Mouse (Mus musculus): ENCODE measurements around the gene Mccc1.

Mccc1 gene

DNA sequence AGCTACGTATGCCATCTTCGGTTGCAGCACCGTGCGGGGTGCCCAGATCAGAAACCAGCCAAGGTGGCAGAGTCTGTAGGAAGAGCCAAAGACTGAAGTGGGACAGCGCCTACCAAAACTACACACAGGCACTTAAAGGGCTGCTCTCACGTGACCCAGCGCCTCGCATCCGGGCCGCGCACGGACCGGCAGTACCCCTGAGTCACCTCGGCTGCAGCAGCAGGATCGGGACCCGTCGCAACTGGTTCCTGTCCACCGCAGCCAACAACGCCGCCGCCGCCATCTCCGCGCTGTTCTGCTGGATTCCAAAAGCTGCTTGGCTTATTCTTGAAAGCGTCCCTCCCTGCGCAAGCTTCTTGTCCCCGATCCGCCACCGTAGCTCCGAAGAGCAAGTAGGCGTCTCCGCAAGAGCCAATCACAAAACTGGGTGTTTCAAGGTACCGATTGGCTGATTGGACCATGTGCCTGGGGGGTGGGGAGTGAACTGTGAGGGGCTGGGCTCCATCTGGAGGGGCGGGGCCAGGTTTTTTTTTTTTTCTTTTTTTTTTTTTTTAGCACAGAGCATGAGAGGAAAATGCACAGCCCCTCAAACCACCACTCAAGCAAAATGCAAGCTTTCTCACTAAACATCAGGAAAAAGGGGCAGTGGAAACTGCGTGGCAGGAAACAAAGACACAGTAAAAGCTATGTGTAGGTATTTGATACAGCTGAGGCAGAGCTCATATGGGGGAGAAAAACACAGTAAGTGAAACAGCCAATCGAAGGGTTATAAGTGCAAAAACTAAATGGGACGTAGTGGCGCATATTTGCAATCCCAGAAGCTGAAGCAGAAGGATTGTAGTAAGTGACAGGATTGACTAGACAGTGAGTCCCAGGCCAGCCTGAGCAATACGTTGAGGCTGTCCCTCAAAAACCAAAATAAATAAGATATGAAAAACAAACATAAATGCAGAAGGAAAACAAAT is at the start of gene Mccc1:
TSS of gene Mccc1 (minus strand) at position 404 of the 965 bp plus-strand sequence.
- DNase-seq, result peak; percentile 93

DNA sequence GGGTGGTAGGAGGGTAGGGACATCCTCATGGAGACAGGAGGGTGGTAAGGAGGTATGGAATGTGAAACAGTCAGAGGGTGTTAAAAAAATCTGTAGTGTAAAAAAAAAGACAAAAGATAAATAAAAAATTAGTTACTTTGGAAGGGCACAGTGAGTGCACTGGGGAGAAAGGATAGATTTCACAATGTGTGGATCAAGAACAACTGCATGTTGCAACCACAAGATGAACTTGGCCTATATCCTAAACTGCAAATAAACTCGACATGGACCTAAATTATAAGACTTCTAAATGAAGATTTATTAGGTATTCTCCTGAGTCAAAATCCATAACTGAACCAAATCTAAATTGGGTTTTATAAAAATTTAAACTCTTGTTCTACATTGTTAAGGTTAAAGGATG is 48.6 kb upstream of the Mccc1 start:
- DNase-seq, result no peak

DNA sequence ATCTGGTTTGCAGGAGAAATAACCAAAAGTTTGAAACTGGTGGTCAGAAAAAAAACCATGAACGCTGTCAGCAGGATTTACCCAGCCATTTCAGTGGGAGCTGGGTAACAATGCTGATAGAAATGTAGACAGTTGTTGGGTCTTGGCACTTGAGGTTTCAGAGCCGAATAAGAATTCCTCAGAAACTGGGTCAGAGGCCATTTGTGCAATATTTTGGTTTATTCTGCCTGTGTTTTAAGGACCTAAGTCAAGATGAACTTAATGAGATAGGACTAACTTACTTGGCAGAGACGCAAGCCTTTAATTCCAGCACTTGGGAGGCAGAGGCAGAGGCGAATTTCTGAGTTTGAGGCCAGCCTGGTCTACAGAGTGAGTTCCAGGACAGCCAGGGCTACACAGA is 44.6 kb upstream of the Mccc1 start:
- no peak for DNase-seq

DNA sequence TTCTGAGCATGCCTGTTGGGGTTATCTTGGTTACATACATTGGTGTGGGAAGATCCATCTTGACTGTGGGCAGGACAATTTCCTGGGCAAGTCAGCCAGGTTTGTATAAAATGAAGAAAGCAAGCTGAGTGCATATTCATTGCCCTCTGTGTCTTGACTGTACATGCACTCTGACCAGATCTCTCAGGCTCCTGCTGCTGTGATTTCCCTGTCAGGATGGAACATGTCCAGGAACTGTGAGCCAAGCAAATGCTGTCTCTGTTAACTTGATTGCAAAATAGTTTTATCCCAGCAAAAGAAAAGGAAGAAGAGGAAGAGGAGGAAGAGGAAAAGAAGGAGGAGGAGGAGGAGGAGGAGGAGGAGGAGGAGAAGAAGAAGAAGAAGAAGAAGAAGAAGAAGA is 44.0 kb upstream of the Mccc1 start:
- DNase-seq, result no peak

DNA sequence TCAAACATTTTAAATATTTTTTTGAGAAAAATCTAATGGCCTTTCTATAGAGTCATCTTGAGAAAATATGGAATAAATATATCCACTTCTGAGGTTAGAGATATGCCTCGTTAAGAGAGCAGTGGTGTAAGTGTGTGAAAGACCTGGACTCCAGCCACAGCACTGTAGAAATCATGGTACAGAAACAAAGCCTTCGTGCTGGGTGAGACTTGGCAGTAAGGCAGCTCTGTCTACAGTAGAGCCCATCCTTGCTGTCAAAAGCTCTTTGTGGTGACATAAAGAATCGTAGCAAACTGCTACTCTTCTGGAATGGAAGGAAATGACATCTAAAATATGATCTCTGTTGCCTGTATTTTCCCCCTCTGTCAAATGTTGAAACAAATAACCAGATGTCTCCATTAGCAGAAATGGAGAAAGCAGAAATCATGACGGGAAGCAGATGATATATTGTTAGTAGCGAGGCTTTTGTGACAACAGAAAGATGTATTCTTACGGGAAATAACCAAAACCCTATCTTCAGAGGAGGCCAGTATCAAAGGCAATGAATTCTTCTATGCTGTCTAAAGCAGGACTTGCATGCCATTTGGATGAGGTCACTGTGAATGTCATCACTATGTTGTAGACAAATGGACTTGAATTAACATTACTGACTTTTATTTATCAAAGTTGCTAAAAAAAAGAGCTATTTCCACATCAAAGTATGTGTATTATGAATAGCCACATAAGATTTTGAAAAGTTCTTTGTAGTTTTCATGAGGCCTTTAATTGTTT is 31.4 kb upstream of the Mccc1 start:
- DNase-seq, result no peak

DNA sequence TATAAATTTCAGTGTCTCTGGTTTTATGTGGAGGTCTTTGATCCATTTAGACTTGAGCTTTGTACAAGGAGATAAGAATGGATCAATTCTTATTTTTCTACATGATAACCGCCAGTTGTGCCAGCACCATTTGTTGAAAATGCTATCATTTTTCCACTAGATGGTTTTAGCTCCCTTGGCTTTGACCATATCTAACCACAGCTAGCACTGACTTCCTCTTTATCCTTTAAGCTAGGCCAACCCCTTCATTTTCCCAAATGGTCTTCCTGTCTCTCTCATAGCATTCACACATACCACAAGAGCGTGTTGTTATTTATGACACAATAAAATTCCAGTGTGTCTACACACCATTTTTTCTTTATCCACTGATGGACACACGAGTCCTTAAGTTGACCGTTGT is 29.5 kb upstream of the Mccc1 start:
- DNase-seq, result no peak

DNA sequence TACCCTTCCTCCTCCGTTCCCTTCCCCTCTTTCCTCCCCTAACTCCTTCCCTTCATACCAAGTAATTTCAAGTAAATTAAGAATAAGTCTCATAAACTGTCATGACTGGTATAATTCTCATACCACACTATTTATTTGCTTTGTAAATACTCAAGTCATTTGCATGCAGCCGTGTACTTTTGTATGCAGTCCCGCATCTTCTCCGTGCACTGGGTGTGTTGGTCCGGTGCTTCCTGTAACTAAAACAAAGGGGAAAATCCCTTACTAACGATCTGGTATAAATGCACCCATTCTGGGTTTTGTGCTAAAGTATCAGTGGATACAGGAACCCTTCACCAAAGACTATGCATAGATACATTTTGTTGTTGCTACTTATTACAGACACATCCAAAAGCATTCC is 25.3 kb upstream of the Mccc1 start:
- no peak for DNase-seq

DNA sequence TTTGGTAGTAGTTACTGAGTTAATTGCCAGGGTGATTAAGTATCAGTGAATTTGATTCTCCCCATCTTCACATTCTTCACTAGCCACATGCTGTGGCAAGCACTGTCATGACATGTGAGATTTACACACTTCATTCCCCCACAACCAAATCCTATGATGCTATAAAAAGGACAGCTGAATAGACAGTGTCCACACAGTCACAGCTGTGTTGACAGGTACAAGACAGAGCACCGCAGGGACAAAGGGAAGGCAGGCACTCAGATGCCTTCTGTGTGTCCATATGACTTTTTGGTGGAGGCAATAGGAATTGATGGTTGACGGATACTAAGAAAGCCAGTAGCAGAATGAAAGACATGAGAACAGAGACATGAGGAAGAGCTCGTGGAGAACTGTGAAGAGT is 10.8 kb upstream of the Mccc1 start:
- no peak for DNase-seq

DNA sequence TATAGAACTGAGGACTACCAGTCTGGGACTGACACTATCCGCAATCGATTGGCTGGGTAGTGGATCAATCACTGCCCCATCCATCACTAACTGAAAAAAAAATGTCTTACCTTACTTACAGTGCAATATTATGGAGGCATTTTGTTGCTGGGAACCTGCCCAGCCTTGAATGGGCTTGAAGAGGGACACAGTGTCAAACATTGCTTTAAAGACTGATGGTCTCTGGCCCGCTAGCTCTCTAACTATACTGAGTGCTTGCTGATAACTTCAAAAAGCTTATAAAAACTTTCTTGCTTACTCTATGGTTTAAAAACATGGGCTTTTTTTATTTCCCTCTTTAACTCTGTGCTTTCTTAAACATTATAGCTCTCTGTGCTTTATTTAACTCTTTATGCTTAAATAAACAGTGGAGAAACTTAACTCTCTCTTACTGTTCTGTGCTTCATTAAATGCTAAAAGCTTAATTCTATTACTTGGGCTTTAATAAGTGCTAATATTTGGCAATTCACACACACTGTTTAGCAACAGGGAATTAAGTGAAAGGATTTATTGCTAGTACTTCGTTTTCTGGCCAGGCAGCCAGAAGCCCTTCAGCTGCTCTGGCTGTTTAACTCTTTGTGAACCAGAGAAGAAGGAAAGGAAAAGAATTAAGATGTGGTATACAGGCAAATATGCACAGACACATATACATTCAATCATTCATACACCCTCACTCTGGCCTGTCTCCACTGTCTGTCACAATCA is 8.1 kb upstream of the Mccc1 start:
- no peak for DNase-seq

DNA sequence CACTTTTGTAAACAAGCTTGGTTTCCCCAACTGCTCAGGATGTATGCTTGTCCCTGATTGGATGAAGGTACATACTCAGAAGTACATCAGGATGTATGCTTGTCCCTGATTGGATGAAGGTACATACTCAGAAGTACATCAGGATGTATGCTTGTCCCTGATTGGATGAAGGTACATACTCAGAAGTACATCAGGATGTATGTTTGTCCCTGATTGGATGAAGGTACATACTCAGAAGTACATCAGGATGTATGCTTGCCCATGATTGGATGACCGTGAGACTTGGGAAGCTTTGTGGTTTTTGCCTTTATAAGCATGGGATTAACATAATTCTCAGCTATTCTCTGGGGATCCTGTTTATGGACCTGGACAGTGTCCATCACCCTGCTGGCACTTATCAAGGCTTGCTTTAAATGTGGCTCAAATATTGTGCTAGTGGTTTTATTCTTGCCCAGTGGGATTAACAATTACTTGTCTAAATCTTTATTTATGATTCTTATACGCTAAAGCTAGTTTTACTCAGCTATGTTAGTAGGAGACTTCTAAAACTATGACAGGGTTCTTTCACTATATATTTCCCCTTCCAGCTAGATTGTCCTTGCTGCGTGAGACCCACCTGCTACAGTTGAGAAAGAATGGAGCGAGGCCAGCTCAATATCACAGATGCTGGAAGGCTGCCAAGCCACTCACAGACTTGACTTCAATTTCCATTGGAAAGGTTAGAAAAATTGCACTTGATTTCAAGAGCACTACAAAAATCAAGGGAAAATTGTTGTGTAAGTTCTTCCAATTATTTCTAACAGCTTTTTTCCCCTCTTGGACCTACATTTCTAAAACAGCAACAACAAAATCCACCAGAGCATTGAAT is 3.8 kb upstream of the Mccc1 start:
- DNase-seq, result peak; percentile 30

DNA sequence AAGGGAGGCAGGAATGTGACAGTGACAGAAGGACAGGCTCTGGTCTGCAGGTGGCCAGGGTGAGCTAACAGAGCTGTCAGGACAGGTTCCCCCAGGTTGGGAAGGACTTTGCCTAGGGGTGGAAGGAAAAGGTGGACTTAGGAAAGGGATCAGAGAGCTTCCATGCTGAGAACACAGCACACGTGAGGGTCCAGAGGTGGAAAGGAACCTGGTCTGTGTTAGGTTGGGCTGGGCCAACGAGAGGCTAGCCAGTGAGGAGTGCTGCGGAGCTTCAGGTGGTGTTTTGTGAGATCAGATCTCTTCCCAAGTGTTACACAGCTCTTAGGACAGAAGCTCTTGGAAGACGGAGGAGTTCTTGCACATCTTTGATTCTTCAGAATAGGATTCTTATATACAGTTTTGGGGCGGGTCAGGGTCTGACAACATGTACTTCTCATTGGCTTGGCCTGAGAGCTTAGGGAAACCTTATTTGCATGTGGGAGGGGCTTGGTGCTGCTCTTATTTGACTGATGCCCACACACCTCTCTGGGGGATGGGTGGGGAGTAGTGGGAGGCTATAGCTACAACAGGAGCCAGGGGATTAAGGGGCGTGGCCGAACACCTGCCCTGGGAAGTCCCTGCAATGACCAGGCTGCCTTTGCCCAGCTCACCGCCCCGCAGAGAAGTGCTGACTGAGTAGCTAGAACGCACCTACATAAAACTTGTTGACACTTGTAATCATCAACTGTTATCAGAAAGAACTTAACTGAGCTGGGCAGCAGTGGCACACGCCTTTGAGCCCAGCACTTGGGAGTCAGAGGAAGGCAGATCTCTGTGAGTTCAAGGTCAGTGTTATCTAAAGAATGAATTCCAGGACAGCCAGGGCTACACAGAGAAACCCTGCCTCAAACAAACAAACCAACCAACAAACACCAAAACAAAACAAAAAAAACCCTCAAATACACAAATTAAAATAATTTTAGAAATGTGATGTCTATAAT is 5.6 kb downstream of the Mccc1 start:
- no peak for DNase-seq

DNA sequence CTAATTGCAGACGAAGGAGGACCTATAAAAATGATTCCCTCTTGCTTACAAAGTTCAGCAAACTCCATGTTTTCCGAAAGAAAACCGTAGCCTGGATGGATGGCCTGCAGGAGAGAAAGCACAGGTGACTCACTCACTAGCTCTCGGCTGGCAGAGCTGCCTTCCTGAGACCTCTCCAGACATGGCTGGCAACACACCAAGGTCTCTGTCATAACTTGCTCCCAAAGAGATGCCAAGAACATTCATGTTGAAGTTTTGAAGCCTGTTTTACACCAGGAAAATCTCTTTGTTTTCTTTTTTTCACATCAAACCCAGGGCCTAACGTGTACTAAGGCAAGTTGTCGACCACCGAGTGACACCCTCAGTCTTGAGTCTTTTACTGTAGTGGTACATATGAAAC is 9.8 kb downstream of the Mccc1 start:
- DNase-seq, result no peak

DNA sequence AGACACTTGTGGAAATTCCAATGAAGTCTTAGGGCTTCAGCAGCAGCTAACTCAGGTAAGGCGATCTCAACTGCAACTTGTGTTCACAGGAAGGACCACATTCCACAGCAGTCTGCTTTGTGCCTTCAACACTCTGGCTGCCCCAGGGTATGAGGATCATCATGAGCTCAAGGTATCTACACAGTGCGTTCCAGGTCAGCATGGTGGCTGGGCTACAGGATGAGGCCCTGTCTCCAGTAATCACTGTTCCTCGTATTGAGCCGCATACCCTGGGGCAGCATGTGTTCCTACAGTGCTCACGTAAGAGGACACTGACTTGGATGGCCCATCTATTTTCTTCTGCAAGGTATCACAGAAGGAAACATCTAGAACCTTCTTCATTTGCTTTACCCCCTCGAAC is 12.4 kb downstream of the Mccc1 start:
- no peak for DNase-seq

DNA sequence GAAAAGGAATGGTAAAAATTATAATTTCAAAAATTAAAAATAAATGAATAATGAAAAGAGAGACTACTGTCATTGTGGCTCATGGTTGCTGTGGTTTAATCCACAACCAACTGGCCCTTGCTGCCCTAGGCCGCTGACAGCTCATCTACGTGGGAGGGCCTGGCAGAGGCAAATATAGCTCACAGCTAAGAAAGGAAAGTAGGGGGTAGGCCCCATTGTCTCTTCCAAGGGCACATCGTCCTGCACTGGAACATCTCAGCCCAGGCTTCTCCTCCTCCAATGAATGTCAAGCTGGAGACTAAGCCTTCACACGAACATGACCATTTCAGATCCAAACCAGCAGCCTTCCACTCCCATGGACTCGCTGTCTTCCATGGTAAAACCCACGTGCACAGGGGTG is 14.2 kb downstream of the Mccc1 start:
- DNase-seq, result no peak

DNA sequence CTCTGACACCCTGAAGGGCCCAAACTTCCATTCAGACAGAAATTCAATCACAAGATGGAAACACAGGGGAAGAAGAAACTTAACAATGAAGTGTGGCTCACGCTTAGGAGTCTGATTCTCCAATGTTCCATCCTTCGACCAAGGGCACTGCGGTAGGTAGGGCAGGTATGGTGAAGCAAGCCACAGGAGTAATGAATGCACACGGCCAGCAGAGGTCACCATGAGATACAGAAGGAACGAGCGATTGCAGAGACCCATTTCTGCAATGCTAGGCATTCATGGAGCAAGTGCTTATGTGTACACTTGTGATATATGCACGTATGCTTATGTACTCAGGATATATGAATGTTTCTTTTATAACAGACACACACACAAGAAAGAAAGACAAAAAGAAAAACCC is 26.9 kb downstream of the Mccc1 start:
- no peak for DNase-seq

DNA sequence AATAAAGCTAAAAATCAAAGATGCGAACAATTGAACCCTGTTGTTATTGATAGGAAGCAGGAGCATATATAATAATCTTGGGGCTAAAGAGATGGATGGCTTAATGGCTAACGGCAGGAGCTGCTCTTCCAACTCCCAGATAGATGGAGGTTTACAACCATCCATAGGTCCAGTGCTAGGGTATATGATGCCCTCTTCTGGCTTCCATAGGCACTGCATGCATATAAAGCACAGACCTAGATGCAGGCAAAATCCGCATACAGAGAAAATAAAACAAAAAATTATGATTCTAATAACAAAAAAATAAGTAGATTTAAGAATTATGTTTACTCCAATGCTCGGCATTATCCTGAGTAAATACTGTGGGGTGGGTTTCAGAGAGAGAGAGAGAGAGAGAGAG is 27.5 kb downstream of the Mccc1 start:
- DNase-seq, result no peak

DNA sequence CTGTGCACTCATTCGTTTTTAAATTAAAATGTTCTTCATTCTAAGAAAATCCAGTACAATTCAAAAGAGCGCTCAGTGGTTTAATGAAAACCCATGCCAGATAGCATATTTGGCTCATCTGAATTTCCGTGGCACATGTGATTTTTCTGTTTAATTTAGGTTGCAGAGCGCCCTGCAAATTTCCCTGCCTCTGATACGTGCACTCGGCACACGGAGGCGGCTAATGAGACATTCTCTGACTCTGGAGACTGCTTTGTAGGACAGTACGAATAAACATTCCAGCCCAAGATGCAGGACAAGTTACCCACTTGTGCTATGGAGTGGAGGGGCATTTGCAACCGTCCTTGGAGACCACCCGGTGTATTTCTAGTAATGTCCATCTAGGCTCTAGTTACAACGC is 29.3 kb downstream of the Mccc1 start:
- DNase-seq, result no peak

DNA sequence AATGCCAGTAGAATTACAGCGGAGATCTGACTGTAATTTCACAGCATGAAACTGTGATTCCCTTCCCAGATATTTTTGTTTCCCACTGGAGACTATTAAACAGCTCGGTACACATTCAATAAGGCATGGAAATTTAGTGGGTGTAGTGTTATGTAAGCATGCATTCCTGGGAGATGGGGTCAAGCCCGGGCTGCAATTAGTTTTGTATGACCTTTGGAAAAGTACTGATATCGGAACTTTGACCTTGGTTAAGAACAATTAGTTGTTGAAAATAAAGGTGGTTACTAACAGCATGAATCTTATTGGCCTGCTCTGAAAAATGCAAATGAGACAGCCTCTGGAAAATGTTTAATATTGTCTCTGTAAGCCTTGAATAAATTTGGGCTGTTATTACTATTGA is 30.0 kb downstream of the Mccc1 start:
- no peak for DNase-seq

DNA sequence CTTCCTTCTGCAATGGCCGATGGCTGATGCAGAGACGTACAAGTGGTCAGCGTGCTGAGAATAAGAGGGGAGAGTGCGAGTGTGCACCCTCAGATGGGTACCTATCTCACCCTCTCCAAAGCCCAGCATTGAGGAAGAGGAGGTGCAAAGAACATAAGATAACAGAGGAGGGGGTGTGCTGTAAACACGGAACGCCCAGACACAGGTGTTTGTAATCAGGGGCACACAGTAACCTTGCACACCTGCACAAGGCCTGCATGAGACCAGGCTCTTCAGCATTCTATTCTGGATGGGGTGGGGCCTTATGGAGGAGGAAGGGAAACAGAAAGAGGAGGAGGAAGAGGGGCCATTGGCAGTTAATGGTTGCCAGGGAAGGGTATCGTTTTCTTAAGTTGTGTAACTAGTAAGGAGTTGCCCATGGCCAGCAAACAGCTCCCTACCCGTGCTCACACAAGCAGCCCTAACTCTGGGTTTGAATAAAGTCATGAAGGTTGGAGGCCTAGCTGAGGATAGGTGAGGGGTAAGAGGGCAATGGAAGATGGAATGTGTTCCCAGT is 33.0 kb downstream of the Mccc1 start:
- DNase-seq, result no peak

DNA sequence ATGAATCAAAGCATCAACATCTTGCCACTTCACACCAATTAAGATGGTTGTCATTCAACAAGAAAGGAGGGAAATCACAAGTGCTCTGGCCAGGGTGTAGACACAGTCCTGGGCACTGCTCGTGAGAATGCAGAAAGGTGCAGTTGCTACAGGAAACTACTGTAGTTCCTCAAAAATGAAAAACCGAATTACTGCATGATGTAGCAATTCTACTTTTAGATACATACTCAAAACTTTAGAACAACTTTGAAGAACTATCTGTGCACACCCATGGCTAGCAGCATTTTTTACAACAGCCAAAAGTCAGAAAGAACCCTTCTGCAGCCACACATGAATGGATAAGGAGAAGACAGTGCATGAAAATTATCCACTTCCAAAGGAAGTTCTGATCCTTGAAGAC is 34.0 kb downstream of the Mccc1 start:
- no peak for DNase-seq

DNA sequence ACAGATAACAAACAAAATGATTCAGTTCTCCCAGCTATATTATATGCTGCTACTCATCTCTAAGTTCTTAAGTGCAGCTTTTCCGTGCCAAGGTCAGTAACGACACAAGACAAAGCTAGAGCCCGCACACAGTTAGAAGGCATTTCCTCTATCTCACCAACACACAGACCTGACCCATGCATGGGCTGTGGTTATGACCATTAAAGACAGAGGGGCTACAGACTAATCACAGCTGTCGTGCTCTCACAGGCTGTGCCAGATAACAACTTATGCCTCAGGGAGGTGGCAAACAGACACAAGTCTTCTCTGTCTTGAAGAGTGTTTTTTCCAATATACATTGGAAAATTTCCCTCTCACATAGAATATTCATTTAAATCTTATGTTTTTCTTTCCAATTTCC is 35.5 kb downstream of the Mccc1 start:
- DNase-seq, result no peak
